Comparison of ENCODE assay signal across 8 mouse cellular contexts in genomic region chr5:7820592-7820991, GRCm38 (mm10).
A peak's percentile ranks its signal among the peaks of the same experiment; 100 is the strongest.
DNase-seq lines count a peak whose midpoint lies in the region; ATAC-seq lines count a peak whose summit lies in the region.

No protein-coding gene starts in this region.

- no peak overlapping the region for H3K27ac ChIP-seq in embryonic facial prominence, embryonic 11.5 days (replicated peaks; ENCODE audit: low read depth, low read length)
- no peak overlapping the region for H3K27ac ChIP-seq in embryonic facial prominence, embryonic 10.5 days (replicated peaks)

- 35% methylated on average over 5 of the region's 5 CpGs for WGBS in embryonic facial prominence, embryonic 11.5 days
- 36% methylated on average over 5 of the region's 5 CpGs for WGBS in embryonic facial prominence, embryonic 10.5 days

- no peaks in the 10 kb centered on the region for H3K4me1 ChIP-seq in embryonic facial prominence, embryonic 11.5 days (ENCODE audit: control insufficient read depth, insufficient read depth, low read length)
- H3K4me1 ChIP-seq in embryonic facial prominence, embryonic 10.5 days = no peaks in the 10 kb centered on the region

- no peak for ATAC-seq in embryonic facial prominence, embryonic 11.5 days (replicated peaks; ENCODE audit: insufficient number of reproducible peaks, low FRiP score, low TSS enrichment, low read depth)

- intact Hi-C loops in left cerebral cortex, postnatal 36 days (cut with DNase I) = no loop called here

- H3K36me3 ChIP-seq in embryonic facial prominence, embryonic 11.5 days (replicated peaks; ENCODE audit: control insufficient read depth, insufficient read depth, low read depth, low read length) = no peaks in the 10 kb centered on the region
- no peaks in the 10 kb centered on the region for H3K36me3 ChIP-seq in embryonic facial prominence, embryonic 10.5 days (replicated peaks)

- H3K9me3 ChIP-seq in embryonic facial prominence, embryonic 11.5 days (replicated peaks; ENCODE audit: control insufficient read depth, low read length) = no peaks in the 10 kb centered on the region
- no peaks in the 10 kb centered on the region for H3K9me3 ChIP-seq in embryonic facial prominence, embryonic 10.5 days

- no peaks in the 10 kb centered on the region for H3K27me3 ChIP-seq in embryonic facial prominence, embryonic 11.5 days (ENCODE audit: control insufficient read depth, insufficient read depth, low read length)
- H3K27me3 ChIP-seq in embryonic facial prominence, embryonic 10.5 days (replicated peaks; ENCODE audit: low read depth, poor library complexity, severe bottlenecking) = no peaks in the 10 kb centered on the region

- H3K4me3 ChIP-seq in embryonic facial prominence, embryonic 11.5 days (ENCODE audit: low read depth, low read length) = no peak overlapping the region
- H3K4me3 ChIP-seq in embryonic facial prominence, embryonic 10.5 days = no peak overlapping the region

- no peak overlapping the region for H3K4me2 ChIP-seq in embryonic facial prominence, embryonic 11.5 days (ENCODE audit: low read depth, low read length)

- peak; percentile 60 for DNase-seq in embryonic facial prominence, embryonic 11.5 days (ENCODE audit: low spot score)
- no peak for DNase-seq in embryonic facial prominence, embryonic 10.5 days (ENCODE audit: low spot score)
- peak; percentile 2 for DNase-seq in left cerebral cortex, adult 11 months (ENCODE audit: low spot score)
- no peak for DNase-seq in left cerebral cortex, postnatal 36 days (ENCODE audit: low spot score in 2 of 2)
- peak; percentile 22 for DNase-seq in 416B (ENCODE audit: low read depth)
- DNase-seq in embryo, embryonic 10 days (ENCODE audit: low spot score) = peak; percentile 53
- no peak for DNase-seq in Muller cell, postnatal 12 days (ENCODE audit: inconsistent ontology term)
- no peak for DNase-seq in urinary bladder, postnatal 14 days (ENCODE audit: low spot score)

- H3K9ac ChIP-seq in embryonic facial prominence, embryonic 11.5 days (replicated peaks; ENCODE audit: low read length) = no peak overlapping the region

Comparison
In these comparisons a context has a peak if more than half of its experiments do, and no peak if none do; other contexts are left out.
1. DNase-seq: peak in embryonic facial prominence, embryonic 11.5 days (single experiment), left cerebral cortex, adult 11 months (single experiment), 416B (single experiment) and embryo, embryonic 10 days (single experiment); none in embryonic facial prominence, embryonic 10.5 days (single experiment), left cerebral cortex, postnatal 36 days (0 of 2), Muller cell, postnatal 12 days (single experiment) and urinary bladder, postnatal 14 days (single experiment).